Mouse (Mus musculus) megakaryocyte, embryonic 14.5 days (primary cell): ENCODE measurements around the gene Mgat5b.

ENCODE experiments used
- FLI1 ChIP-seq: IDR thresholded peaks from 2 replicates; pipeline ENCODE4 v1.6.1; 2012; ENCODE audit warnings: low read length, inconsistent platforms, mixed read lengths
- GATA1 ChIP-seq: IDR thresholded peaks from 3 replicates; pipeline ENCODE4 v1.6.1; 2012; ENCODE audit warnings: mixed read lengths, low read length, inconsistent platforms, borderline replicate concordance

DNA sequence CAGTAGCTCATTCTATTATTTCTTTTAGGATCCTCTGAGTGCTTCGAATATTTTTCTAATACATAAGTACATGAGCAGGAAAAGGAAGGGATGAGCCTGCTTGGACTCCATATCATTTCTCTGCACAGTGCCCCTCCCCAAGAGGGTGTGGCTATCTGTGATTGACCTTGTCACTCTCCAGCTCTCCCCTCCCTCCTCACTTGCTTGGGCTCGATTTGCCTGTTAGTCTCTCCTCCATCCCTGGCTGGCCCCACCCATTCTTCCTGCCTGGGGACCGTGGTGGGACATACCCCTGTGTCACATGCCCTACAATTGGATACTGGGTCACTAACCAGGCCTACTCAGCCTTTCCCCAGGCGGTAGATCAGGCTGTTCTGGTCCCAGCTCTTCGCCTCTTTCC lies 39.9 kb downstream of the Mgat5b start:
- TF ChIP-seq GATA1 (no peak), FLI1 (no peak)
